In the genomic region with DNA sequence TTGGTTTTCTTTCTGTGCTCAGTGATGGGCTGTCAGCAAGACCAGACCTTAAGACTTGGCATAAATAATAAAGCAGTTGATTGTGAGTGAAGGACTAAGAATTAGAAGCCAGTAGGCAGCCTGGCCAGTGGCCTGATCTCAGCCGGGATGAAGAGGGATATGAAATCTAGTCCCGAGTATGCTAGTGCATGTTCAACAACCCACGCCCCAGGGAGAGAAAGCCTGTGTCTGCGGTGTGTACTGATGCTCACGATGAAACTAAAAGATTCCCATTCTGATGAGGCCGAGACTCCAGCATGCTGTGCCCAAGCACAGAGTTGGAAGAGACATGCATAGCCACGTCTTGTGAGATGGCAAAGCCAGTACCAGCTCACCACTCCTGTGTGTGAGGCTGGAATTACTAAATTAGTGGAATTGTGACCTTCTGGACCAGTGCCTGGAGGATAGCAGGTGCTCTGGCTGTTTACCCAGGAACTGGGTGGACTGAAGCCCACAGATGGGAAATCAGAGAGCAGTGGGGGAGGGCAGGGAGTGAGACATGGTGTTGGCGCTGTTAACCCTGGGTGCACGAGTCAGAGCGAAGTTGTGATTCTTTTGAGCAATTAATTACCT, we compare ENCODE assay signal across 11 mouse cellular contexts. TPM values are rescaled to one million over a fixed set of nuclear protein-coding genes. Genes with fewer than 3 reads are reported as not detected.
A peak's percentile ranks its signal among the peaks of the same experiment; 100 is the strongest.
DNase-seq lines count a peak whose midpoint lies in the region; ATAC-seq lines count a peak whose summit lies in the region.
"Had no signal": no experiment of that assay in that cellular context is flagged by ENCODE, and none has a peak within 500 bp of the region (broad histone marks: within the 10 kb centered on the region; RNA-seq: fewer than 3 reads in every experiment).

No protein-coding gene starts in this region.

- 62% methylated on average over 10 of the region's 10 CpGs for WGBS in kidney, embryonic 16.5 days
- WGBS in kidney, embryonic 14.5 days, result 65% methylated on average over 10 of the region's 10 CpGs

- ATAC-seq in kidney, embryonic 16.5 days (ENCODE audit: low FRiP score, low TSS enrichment), result no peak
- peak; percentile 69 for ATAC-seq in cerebellum, adult (ENCODE audit: insufficient number of reproducible peaks, low FRiP score, low TSS enrichment)
- ATAC-seq in kidney, embryonic 14.5 days (ENCODE audit: low FRiP score, low TSS enrichment), result peak; percentile 49; the same call in 1 of the 2 replicates
- no peak for ATAC-seq in frontal cortex, adult (ENCODE audit: low TSS enrichment)

- H3K4me1 ChIP-seq in kidney, embryonic 16.5 days (ENCODE audit: insufficient read depth, low read length), result no peaks in the 10 kb centered on the region
- H3K4me1 ChIP-seq in kidney, embryonic 14.5 days (ENCODE audit: control insufficient read depth, insufficient read depth, low read length), result no peaks in the 10 kb centered on the region
- H3K4me1 ChIP-seq: midbrain, embryonic 12.5 days had no signal

- H3K4me3 ChIP-seq in kidney, embryonic 16.5 days (ENCODE audit: low read length), result no peak overlapping the region
- H3K4me3 ChIP-seq in kidney, embryonic 14.5 days (ENCODE audit: low read length), result no peak overlapping the region
- H3K4me3 ChIP-seq: heart, adult 2 months; midbrain, embryonic 12.5 days had no signal

- H3K9ac ChIP-seq in kidney, embryonic 16.5 days (replicated peaks; ENCODE audit: low read length), result no peak overlapping the region
- no peak overlapping the region for H3K9ac ChIP-seq in kidney, embryonic 14.5 days (ENCODE audit: low read depth, low read length)
- H3K9ac ChIP-seq: midbrain, embryonic 12.5 days had no signal

- H3K4me2 ChIP-seq in kidney, embryonic 16.5 days (replicated peaks; ENCODE audit: low read depth, low read length), result no peak overlapping the region
- H3K4me2 ChIP-seq in kidney, embryonic 14.5 days (replicated peaks; ENCODE audit: low read depth, low read length), result no peak overlapping the region
- H3K4me2 ChIP-seq: midbrain, embryonic 12.5 days had no signal

- no peaks in the 10 kb centered on the region for H3K27me3 ChIP-seq in kidney, embryonic 16.5 days (ENCODE audit: insufficient read depth, low read length)
- no peaks in the 10 kb centered on the region for H3K27me3 ChIP-seq in kidney, embryonic 14.5 days (ENCODE audit: control insufficient read depth, insufficient read depth, low read length)
- H3K27me3 ChIP-seq: midbrain, embryonic 12.5 days had no signal

- H3K9me3 ChIP-seq in kidney, embryonic 16.5 days (ENCODE audit: low read length), result no peaks in the 10 kb centered on the region
- no peaks in the 10 kb centered on the region for H3K9me3 ChIP-seq in kidney, embryonic 14.5 days (ENCODE audit: control insufficient read depth, low read length)
- H3K9me3 ChIP-seq: midbrain, embryonic 12.5 days had no signal

- peak; percentile 28 for DNase-seq in kidney, adult 11 months
- DNase-seq in cerebellum, adult 9-11 months, result peak; percentile 78
- no peak for DNase-seq in urinary bladder, adult 2 months (ENCODE audit: low spot score)
- DNase-seq: adrenal gland, adult 2 months; heart, adult 2 months; thymus, adult 2 months had no signal

- no peak overlapping the region for H3K27ac ChIP-seq in kidney, embryonic 16.5 days (ENCODE audit: low read length)
- H3K27ac ChIP-seq in kidney, embryonic 14.5 days (ENCODE audit: low read depth, low read length), result no peak overlapping the region
- H3K27ac ChIP-seq: heart, adult 2 months; midbrain, embryonic 12.5 days had no signal

- no peaks in the 10 kb centered on the region for H3K36me3 ChIP-seq in kidney, embryonic 16.5 days (ENCODE audit: insufficient read depth, low read length)
- no peaks in the 10 kb centered on the region for H3K36me3 ChIP-seq in kidney, embryonic 14.5 days (ENCODE audit: control insufficient read depth, insufficient read depth, low read length)
- H3K36me3 ChIP-seq: midbrain, embryonic 12.5 days had no signal

RNA-seq across cellular contexts. Expression of gene Tox3, which starts 23.6 kb away (rescaled TPM):
- polyA plus RNA-seq in kidney, embryonic 16.5 days (2015; fragmentation: Nextera tagmentation; extraction: Ambion mirVana), result 7.9 and 8.8 TPM in 2 replicates
- 16.1 and 20.1 TPM in 2 replicates for polyA plus RNA-seq in kidney, embryonic 14.5 days (2014; fragmentation: Nextera tagmentation; extraction: Ambion mirVana)
- polyA plus RNA-seq in urinary bladder, adult 2 months (2012; rRNA removed), result 0.43 and 0.57 TPM in 2 replicates

Comparison
In these comparisons a context has a peak if more than half of its experiments do, and no peak if none do; other contexts are left out.
1. ATAC-seq: peak in cerebellum, adult (single experiment) and kidney, embryonic 14.5 days (single experiment); none in kidney, embryonic 16.5 days (single experiment) and frontal cortex, adult (single experiment).